Mouse (Mus musculus) testis, postnatal 14 days (tissue): ENCODE results near the gene Tmem210.

Experiments used
- DNase-seq: peaks from one replicate; pipeline ENCODE4 v3.0.0; 2021; ENCODE audit warnings: low spot score

Gene Tmem210

GRCm38 (mm10) chr2:25297093-25297492 lies 9.1 kb downstream of the Tmem210 start:
- no peak for DNase-seq

GRCm38 (mm10) chr2:25298046-25298445 lies 10.1 kb downstream of the Tmem210 start:
- no peak for DNase-seq

GRCm38 (mm10) chr2:25303452-25303851 lies 15.5 kb downstream of the Tmem210 start:
- no peak for DNase-seq

- no peak for DNase-seq
Observed at GRCm38 (mm10) chr2:25303931-25304656, 16.1 kb downstream of the Tmem210 start.

- no peak for DNase-seq
Observed at GRCm38 (mm10) chr2:25304657-25305541, 17.0 kb downstream of the Tmem210 start.

GRCm38 (mm10) chr2:25305587-25306359 lies 17.8 kb downstream of the Tmem210 start:
- DNase-seq, result no peak

GRCm38 (mm10) chr2:25310180-25310579 lies 22.2 kb downstream of the Tmem210 start:
- DNase-seq, result no peak

- no peak for DNase-seq
Observed at GRCm38 (mm10) chr2:25310969-25311368, 23.0 kb downstream of the Tmem210 start.

GRCm38 (mm10) chr2:25311491-25311891 lies 23.5 kb downstream of the Tmem210 start:
- DNase-seq, result no peak

GRCm38 (mm10) chr2:25318119-25318966 lies 30.4 kb downstream of the Tmem210 start:
- DNase-seq, result no peak

GRCm38 (mm10) chr2:25318971-25319773 lies 31.2 kb downstream of the Tmem210 start, which contains the start of gene Grin1:
Gene Grin1, minus strand, starts transcription at chr2:25319187.
- DNase-seq, result peak; percentile 62

- no peak for DNase-seq
Observed at GRCm38 (mm10) chr2:25320084-25320483, 32.1 kb downstream of the Tmem210 start.

- DNase-seq, result no peak
Observed at GRCm38 (mm10) chr2:25326036-25326435, 38.1 kb downstream of the Tmem210 start.

- DNase-seq, result no peak
Observed at GRCm38 (mm10) chr2:25328440-25328839, 40.5 kb downstream of the Tmem210 start.

GRCm38 (mm10) chr2:25331470-25331869 lies 43.5 kb downstream of the Tmem210 start:
- DNase-seq, result no peak

- peak; percentile 99 for DNase-seq
Observed at GRCm38 (mm10) chr2:25332286-25333160, 44.6 kb downstream of the Tmem210 start, which contains the start of gene Man1b1. Gene Man1b1, plus strand, starts transcription at chr2:25332338.

GRCm38 (mm10) chr2:25333569-25333968 lies 45.6 kb downstream of the Tmem210 start:
- DNase-seq, result no peak

GRCm38 (mm10) chr2:25338303-25338702 lies 50.4 kb downstream of the Tmem210 start:
- DNase-seq, result no peak
